Mouse (Mus musculus): ENCODE measurements around the gene Acss3. TPM values are rescaled to one million over a fixed set of nuclear protein-coding genes. Genes with fewer than 3 reads are reported as not detected.
A peak's percentile ranks its signal among the peaks of the same experiment; 100 is the strongest.

Acss3 gene
- polyA plus RNA-seq (2014; fragmentation: Nextera tagmentation; extraction: Ambion mirVana) = 2.6 and 3.2 TPM in 2 replicates

- Histone ChIP-seq H3K9ac (ENCODE audit: low read length) (peak within 1 kb of the TSS; percentile 59; the same call in 1 of the 2 replicates), H3K9me3 (ENCODE audit: control insufficient read depth, low read length) (no peaks in the 10 kb centered on the region), H3K36me3 (ENCODE audit: control insufficient read depth, insufficient read depth, low read length) (no peaks in the 10 kb centered on the region), H3K4me1 (ENCODE audit: control insufficient read depth, insufficient read depth, low read length) (no peaks in the 10 kb centered on the region), H3K27me3 (ENCODE audit: control insufficient read depth, insufficient read depth, low read length) (no peaks in the 10 kb centered on the region), H3K4me3 (ENCODE audit: low read depth, low read length) (peak within 1 kb of the TSS; percentile 42), H3K4me2 (peak within 1 kb of the TSS; percentile 50), H3K27ac (ENCODE audit: low read depth, low read length) (no peak within 1 kb of the TSS)
- WGBS = 2% methylated on average over 17 of the region's 17 CpGs
- peak; percentile 95 for ATAC-seq (ENCODE audit: low FRiP score)
- DNase-seq (ENCODE audit: low spot score, missing footprints) = peak; percentile 96
These were observed at the start of gene Acss3 for GRCm38 (mm10) chr10:107123529-107124335. Gene Acss3 (minus strand): TSS chr10:107123668.

DNA sequence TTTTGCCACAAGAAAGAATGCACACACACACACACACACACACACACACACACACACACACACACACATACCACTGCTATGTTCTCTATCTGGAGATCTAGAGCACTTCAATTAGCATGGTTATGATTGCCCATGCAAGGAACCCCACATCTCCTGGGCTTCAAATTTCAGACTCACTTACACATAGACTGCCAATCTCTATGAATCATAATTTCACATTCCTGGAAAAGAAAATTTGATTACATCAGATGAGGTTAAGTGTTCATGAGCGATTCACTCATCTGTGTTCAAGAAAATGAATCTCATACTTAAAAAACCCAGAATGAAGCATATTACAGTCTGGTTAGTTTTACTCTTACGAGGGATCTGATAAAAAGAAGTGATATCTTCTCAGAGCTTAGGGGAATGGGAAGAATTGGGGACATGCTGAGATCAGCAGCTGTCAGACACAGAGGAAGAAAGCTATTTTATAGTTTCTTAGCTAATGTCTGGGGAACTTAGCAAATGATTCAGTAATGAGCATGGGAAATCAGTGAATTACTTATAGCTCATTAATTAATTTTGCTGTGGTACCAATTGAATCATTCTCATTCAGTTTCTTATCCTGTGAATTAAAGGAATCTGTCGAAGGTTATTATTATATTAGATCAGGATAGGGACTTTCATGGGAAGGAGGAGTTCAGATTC lies 48.7 kb upstream of the Acss3 start:
- no peak overlapping the region for H3K9ac ChIP-seq (ENCODE audit: low read length)
- H3K4me3 ChIP-seq (ENCODE audit: low read depth, low read length) = no peak overlapping the region
- no peaks in the 10 kb centered on the region for H3K27me3 ChIP-seq (ENCODE audit: control insufficient read depth, insufficient read depth, low read length)
- H3K4me1 ChIP-seq (ENCODE audit: control insufficient read depth, insufficient read depth, low read length) = no peaks in the 10 kb centered on the region
- H3K9me3 ChIP-seq (ENCODE audit: control insufficient read depth, low read length) = no peaks in the 10 kb centered on the region
- no peak overlapping the region for H3K4me2 ChIP-seq
- H3K27ac ChIP-seq (ENCODE audit: low read depth, low read length) = no peak overlapping the region
- 89% methylated on average over 3 of the region's 3 CpGs for WGBS
- ATAC-seq (ENCODE audit: low FRiP score) = no peak
- no peak for DNase-seq (ENCODE audit: low spot score, missing footprints)
- H3K36me3 ChIP-seq (ENCODE audit: control insufficient read depth, insufficient read depth, low read length) = no peaks in the 10 kb centered on the region

DNA sequence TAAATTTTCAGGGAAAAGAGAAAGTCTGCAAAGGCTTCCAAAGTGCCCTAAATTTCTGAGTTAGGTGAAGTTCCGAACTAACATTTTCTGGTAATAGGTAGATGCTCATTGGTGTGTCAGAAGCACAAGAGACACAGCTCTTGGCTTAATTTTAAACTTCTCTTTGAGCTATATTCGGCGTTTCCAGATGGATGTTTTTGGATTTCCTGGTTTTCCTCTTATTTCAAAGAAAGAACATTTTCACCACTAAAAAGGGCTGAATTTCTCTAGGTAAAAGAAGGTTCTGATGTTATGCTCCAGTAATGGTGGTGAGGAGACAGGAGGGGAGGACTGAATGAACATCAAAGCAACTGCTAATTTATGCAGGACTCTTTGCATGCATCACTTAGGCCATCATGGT lies 43.0 kb upstream of the Acss3 start:
- WGBS = 94% methylated on average over 3 of the region's 3 CpGs
- Histone ChIP-seq H3K4me2 (no peak overlapping the region), H3K27ac (ENCODE audit: low read depth, low read length) (no peak overlapping the region), H3K27me3 (ENCODE audit: control insufficient read depth, insufficient read depth, low read length) (no peaks in the 10 kb centered on the region), H3K9me3 (ENCODE audit: control insufficient read depth, low read length) (no peaks in the 10 kb centered on the region), H3K4me1 (ENCODE audit: control insufficient read depth, insufficient read depth, low read length) (no peaks in the 10 kb centered on the region), H3K36me3 (ENCODE audit: control insufficient read depth, insufficient read depth, low read length) (no peaks in the 10 kb centered on the region), H3K4me3 (ENCODE audit: low read depth, low read length) (no peak overlapping the region), H3K9ac (ENCODE audit: low read length) (no peak overlapping the region)
- DNase-seq (ENCODE audit: low spot score, missing footprints) = no peak
- no peak for ATAC-seq (ENCODE audit: low FRiP score)

GRCm38 (mm10) chr10:107148759-107149158 lies 25.3 kb upstream of the Acss3 start:
- no peaks in the 10 kb centered on the region for H3K36me3 ChIP-seq (ENCODE audit: control insufficient read depth, insufficient read depth, low read length)
- no peak overlapping the region for H3K27ac ChIP-seq (ENCODE audit: low read depth, low read length)
- no peak overlapping the region for H3K9ac ChIP-seq (ENCODE audit: low read length)
- H3K4me1 ChIP-seq (ENCODE audit: control insufficient read depth, insufficient read depth, low read length) = no peaks in the 10 kb centered on the region
- H3K27me3 ChIP-seq (ENCODE audit: control insufficient read depth, insufficient read depth, low read length) = no peaks in the 10 kb centered on the region
- WGBS = 97% methylated on average over 1 of the region's 1 CpGs
- DNase-seq (ENCODE audit: low spot score, missing footprints) = no peak
- H3K4me3 ChIP-seq (ENCODE audit: low read depth, low read length) = no peak overlapping the region
- H3K9me3 ChIP-seq (ENCODE audit: control insufficient read depth, low read length) = no peaks in the 10 kb centered on the region
- ATAC-seq (ENCODE audit: low FRiP score) = no peak
- H3K4me2 ChIP-seq = no peak overlapping the region

- 56% methylated on average over 1 of the region's 1 CpGs for WGBS
- H3K4me1 ChIP-seq (ENCODE audit: control insufficient read depth, insufficient read depth, low read length) = no peaks in the 10 kb centered on the region
- no peak for DNase-seq (ENCODE audit: low spot score, missing footprints)
- H3K9ac ChIP-seq (ENCODE audit: low read length) = no peak overlapping the region
- no peaks in the 10 kb centered on the region for H3K27me3 ChIP-seq (ENCODE audit: control insufficient read depth, insufficient read depth, low read length)
- ATAC-seq (ENCODE audit: low FRiP score) = no peak
- H3K36me3 ChIP-seq (ENCODE audit: control insufficient read depth, insufficient read depth, low read length) = no peaks in the 10 kb centered on the region
- no peak overlapping the region for H3K4me3 ChIP-seq (ENCODE audit: low read depth, low read length)
- no peak overlapping the region for H3K4me2 ChIP-seq
- no peaks in the 10 kb centered on the region for H3K9me3 ChIP-seq (ENCODE audit: control insufficient read depth, low read length)
- H3K27ac ChIP-seq (ENCODE audit: low read depth, low read length) = no peak overlapping the region
These were observed 20.5 kb upstream of the Acss3 start for GRCm38 (mm10) chr10:107144016-107144415.

DNA sequence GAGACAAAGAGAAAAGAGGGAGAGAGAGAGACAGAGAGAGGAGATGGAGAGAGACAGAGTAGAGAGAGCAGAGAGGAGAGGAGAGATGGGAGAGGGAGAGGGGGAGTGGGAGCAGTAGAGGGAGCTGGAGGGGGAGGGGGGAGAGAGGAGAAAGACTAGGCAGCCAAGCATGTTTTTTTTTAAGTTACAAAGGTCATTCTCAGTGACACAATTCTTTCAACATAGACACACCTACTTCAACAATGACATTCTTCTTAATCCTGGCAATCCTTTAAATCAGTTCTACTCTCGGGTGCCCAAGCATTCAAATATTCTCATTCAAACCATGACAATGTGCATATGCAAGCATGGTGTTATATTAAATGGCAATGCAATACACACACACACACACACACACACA lies 19.4 kb upstream of the Acss3 start:
- no peak overlapping the region for H3K9ac ChIP-seq (ENCODE audit: low read length)
- no peaks in the 10 kb centered on the region for H3K9me3 ChIP-seq (ENCODE audit: control insufficient read depth, low read length)
- no peaks in the 10 kb centered on the region for H3K27me3 ChIP-seq (ENCODE audit: control insufficient read depth, insufficient read depth, low read length)
- ATAC-seq (ENCODE audit: low FRiP score) (no peak), DNase-seq (ENCODE audit: low spot score, missing footprints) (no peak)
- H3K27ac ChIP-seq (ENCODE audit: low read depth, low read length) = no peak overlapping the region
- WGBS = 27% methylated on average over 1 of the region's 1 CpGs
- H3K4me3 ChIP-seq (ENCODE audit: low read depth, low read length) = no peak overlapping the region
- H3K4me2 ChIP-seq = no peak overlapping the region
- no peaks in the 10 kb centered on the region for H3K36me3 ChIP-seq (ENCODE audit: control insufficient read depth, insufficient read depth, low read length)
- no peaks in the 10 kb centered on the region for H3K4me1 ChIP-seq (ENCODE audit: control insufficient read depth, insufficient read depth, low read length)

- H3K27ac ChIP-seq (ENCODE audit: low read depth, low read length) = no peak overlapping the region
- ATAC-seq (ENCODE audit: low FRiP score) = peak; percentile 62
- no peaks in the 10 kb centered on the region for H3K27me3 ChIP-seq (ENCODE audit: control insufficient read depth, insufficient read depth, low read length)
- DNase-seq (ENCODE audit: low spot score, missing footprints) = peak; percentile 85
- H3K9ac ChIP-seq (ENCODE audit: low read length) = peak overlapping the region; percentile 59; the same call in 1 of the 2 replicates
- peak overlapping the region; percentile 50 for H3K4me2 ChIP-seq
- no peaks in the 10 kb centered on the region for H3K36me3 ChIP-seq (ENCODE audit: control insufficient read depth, insufficient read depth, low read length)
- no peaks in the 10 kb centered on the region for H3K4me1 ChIP-seq (ENCODE audit: control insufficient read depth, insufficient read depth, low read length)
- no peaks in the 10 kb centered on the region for H3K9me3 ChIP-seq (ENCODE audit: control insufficient read depth, low read length)
- WGBS = 6% methylated on average over 9 of the region's 9 CpGs
- H3K4me3 ChIP-seq (ENCODE audit: low read depth, low read length) = peak overlapping the region; percentile 42
These were observed 532 bp downstream of the Acss3 start for GRCm38 (mm10) chr10:107122744-107123528.

DNA sequence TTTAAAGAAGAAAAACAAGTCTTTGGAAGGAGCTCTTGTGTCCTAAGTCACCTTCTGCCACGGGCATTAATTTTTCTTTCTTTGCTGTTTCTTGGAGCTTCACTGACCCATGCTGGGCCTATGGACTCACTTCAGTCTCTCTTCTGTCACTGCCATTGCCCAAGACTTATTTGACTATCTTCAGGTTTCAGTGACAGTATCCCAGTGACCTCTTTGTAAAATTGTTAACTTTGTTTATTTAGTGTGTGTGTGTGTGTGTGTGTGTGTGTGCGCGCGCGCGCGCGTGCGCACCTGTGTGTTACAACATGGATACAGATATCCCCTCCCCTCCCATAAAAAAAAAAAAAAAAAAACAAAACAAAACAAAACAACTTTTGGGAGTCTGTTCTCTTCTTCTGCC lies 2.2 kb downstream of the Acss3 start:
- WGBS = 96% methylated on average over 9 of the region's 9 CpGs
- no peak overlapping the region for H3K9ac ChIP-seq (ENCODE audit: low read length)
- ATAC-seq (ENCODE audit: low FRiP score) = no peak
- H3K36me3 ChIP-seq (ENCODE audit: control insufficient read depth, insufficient read depth, low read length) = no peaks in the 10 kb centered on the region
- no peaks in the 10 kb centered on the region for H3K27me3 ChIP-seq (ENCODE audit: control insufficient read depth, insufficient read depth, low read length)
- no peaks in the 10 kb centered on the region for H3K9me3 ChIP-seq (ENCODE audit: control insufficient read depth, low read length)
- H3K4me1 ChIP-seq (ENCODE audit: control insufficient read depth, insufficient read depth, low read length) = no peaks in the 10 kb centered on the region
- DNase-seq (ENCODE audit: low spot score, missing footprints) = no peak
- H3K27ac ChIP-seq (ENCODE audit: low read depth, low read length) = no peak overlapping the region
- H3K4me3 ChIP-seq (ENCODE audit: low read depth, low read length) = no peak overlapping the region
- no peak overlapping the region for H3K4me2 ChIP-seq

GRCm38 (mm10) chr10:107119135-107119534 lies 4.3 kb downstream of the Acss3 start:
- 80% methylated on average over 2 of the region's 2 CpGs for WGBS
- DNase-seq (ENCODE audit: low spot score, missing footprints) = no peak
- Histone ChIP-seq H3K36me3 (ENCODE audit: control insufficient read depth, insufficient read depth, low read length) (no peaks in the 10 kb centered on the region), H3K9ac (ENCODE audit: low read length) (no peak overlapping the region), H3K4me1 (ENCODE audit: control insufficient read depth, insufficient read depth, low read length) (no peaks in the 10 kb centered on the region), H3K9me3 (ENCODE audit: control insufficient read depth, low read length) (no peaks in the 10 kb centered on the region), H3K27ac (ENCODE audit: low read depth, low read length) (no peak overlapping the region), H3K27me3 (ENCODE audit: control insufficient read depth, insufficient read depth, low read length) (no peaks in the 10 kb centered on the region), H3K4me3 (ENCODE audit: low read depth, low read length) (no peak overlapping the region), H3K4me2 (no peak overlapping the region)
- no peak for ATAC-seq (ENCODE audit: low FRiP score)

All from midbrain, embryonic 11.5 days (tissue).